Mouse (Mus musculus): ENCODE data around the gene Ranbp10.

DNA sequence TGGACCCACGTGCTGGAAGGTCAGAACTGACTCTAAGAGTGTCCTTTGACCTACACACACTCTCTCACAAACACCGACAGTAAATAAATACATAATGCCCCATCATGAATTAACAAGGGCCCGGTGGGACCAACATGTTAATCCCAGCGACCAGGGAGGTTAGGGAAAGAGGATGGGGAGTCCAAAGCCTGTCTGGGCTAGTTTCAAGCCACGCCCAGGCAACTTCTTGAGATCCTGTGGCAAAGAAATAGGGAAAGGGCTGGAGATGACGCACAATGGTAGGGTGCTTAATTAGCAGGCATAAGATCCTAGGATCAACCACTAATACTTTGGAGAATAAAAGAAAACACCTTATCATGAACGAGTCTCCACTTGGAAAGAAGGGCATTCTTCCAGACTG, 23.5 kb upstream of the Ranbp10 start:
- 0 out of 2 replicates have a peak, but pooled peaks have one; percentile 27 for TF ChIP-seq POLR2A (IDR thresholded peaks at IDR 0.05; ENCODE audit: low read depth, low read length)
- no peak for TF ChIP-seq CTCF (IDR thresholded peaks at IDR 0.05; ENCODE audit: borderline replicate concordance, insufficient read depth, low read length)
